Mouse (Mus musculus): Measurements from ENCODE around the gene Gm10277. TPM values are rescaled to one million over a fixed set of nuclear protein-coding genes. Genes with fewer than 3 reads are reported as not detected.
A peak's percentile ranks its signal among the peaks of the same experiment; 100 is the strongest.

Gm10277 gene
- total and polyA plus RNA-seq, 2 experiments from 2014 or later = 0.29 TPM; not detected in 1

- H3K27me3 ChIP-seq (ENCODE audit: insufficient read depth, low read length) = no peaks in the 10 kb centered on the region
- peaks cover 5% of the 10 kb centered on the region; the same call in 1 of the 2 replicates for H3K4me1 ChIP-seq (ENCODE audit: insufficient read depth)
- no peak overlapping the region for H3K4me3 ChIP-seq (ENCODE audit: low read depth, low read length)
- no peak for TF ChIP-seq CTCF (IDR thresholded peaks at IDR 0.05; ENCODE audit: low read depth)
- no peak overlapping the region for H3K4me2 ChIP-seq (ENCODE audit: low read depth)
- H3K9me3 ChIP-seq (ENCODE audit: low read length) = no peaks in the 10 kb centered on the region
- WGBS = 23% methylated on average over 8 of the region's 8 CpGs
- peak overlapping the region; percentile 0; the same call in 1 of the 2 replicates for H3K9ac ChIP-seq
- H3K36me3 ChIP-seq (ENCODE audit: insufficient read depth) = no peaks in the 10 kb centered on the region
- DNase-seq (no peak), ATAC-seq (peak; percentile 67)
- peak overlapping the region; percentile 78 for H3K27ac ChIP-seq (ENCODE audit: low read depth, low read length)
These were observed 3.7 kb upstream of the Gm10277 start for GRCm38 (mm10) chr11:77791241-77791727.

DNA sequence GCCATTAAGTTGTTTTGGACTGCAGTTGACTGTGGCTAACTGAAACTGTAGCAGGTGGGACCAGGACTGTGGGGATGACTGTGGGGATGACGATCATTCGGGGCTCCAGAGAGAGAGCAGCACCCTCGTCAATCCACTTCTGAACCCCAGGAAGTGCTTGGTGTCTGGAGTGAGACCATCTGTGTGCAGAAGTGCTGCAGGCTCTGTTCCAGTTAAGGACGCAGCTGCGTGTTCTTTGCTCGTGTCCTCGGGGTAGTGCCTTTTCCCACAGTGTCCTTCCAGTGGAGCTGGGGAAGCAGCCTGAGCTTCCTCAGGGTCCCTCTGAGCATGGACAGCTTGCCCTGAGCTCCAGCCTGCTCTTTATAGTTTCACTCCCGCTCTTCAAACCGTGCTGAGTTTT is 2.7 kb upstream of the Gm10277 start:
- no peak overlapping the region for H3K9ac ChIP-seq
- H3K4me3 ChIP-seq (ENCODE audit: low read depth, low read length) = no peak overlapping the region
- peak overlapping the region; percentile 78 for H3K27ac ChIP-seq (ENCODE audit: low read depth, low read length)
- no peaks in the 10 kb centered on the region for H3K9me3 ChIP-seq (ENCODE audit: low read length)
- 38% methylated on average over 9 of the region's 9 CpGs for WGBS
- DNase-seq = no peak
- H3K4me1 ChIP-seq (ENCODE audit: insufficient read depth) = peaks cover 5% of the 10 kb centered on the region; the same call in 1 of the 2 replicates
- no peaks in the 10 kb centered on the region for H3K36me3 ChIP-seq (ENCODE audit: insufficient read depth)
- no peak overlapping the region for H3K4me2 ChIP-seq (ENCODE audit: low read depth)
- TF ChIP-seq CTCF (IDR thresholded peaks at IDR 0.05; ENCODE audit: low read depth) = no peak
- H3K27me3 ChIP-seq (ENCODE audit: insufficient read depth, low read length) = no peaks in the 10 kb centered on the region
- no peak for ATAC-seq

- no peak for ATAC-seq
- DNase-seq = no peak
- 90% methylated on average over 5 of the region's 5 CpGs for WGBS
- no peak for TF ChIP-seq CTCF (IDR thresholded peaks at IDR 0.05; ENCODE audit: low read depth)
- Histone ChIP-seq H3K9me3 (ENCODE audit: low read length) (no peaks in the 10 kb centered on the region), H3K4me2 (ENCODE audit: low read depth) (no peak overlapping the region), H3K4me3 (ENCODE audit: low read depth, low read length) (no peak overlapping the region), H3K9ac (no peak overlapping the region), H3K36me3 (ENCODE audit: insufficient read depth) (no peaks in the 10 kb centered on the region), H3K4me1 (ENCODE audit: insufficient read depth) (peaks cover 5% of the 10 kb centered on the region; the same call in 1 of the 2 replicates), H3K27me3 (ENCODE audit: insufficient read depth, low read length) (no peaks in the 10 kb centered on the region), H3K27ac (ENCODE audit: low read depth, low read length) (no peak overlapping the region)
These were observed 2.0 kb upstream of the Gm10277 start for GRCm38 (mm10) chr11:77789512-77789911.

GRCm38 (mm10) chr11:77785768-77786561 is 1.6 kb downstream of the Gm10277 start:
- Histone ChIP-seq H3K27ac (ENCODE audit: low read depth, low read length) (peak overlapping the region; percentile 24; the same call in 1 of the 2 replicates), H3K4me1 (ENCODE audit: insufficient read depth) (0 out of 2 replicates have a peak, but pooled peaks cover 15% of the 10 kb centered on the region), H3K4me2 (ENCODE audit: low read depth) (no peak overlapping the region), H3K27me3 (ENCODE audit: insufficient read depth, low read length) (no peaks in the 10 kb centered on the region), H3K4me3 (ENCODE audit: low read depth, low read length) (no peak overlapping the region), H3K9me3 (ENCODE audit: low read length) (no peaks in the 10 kb centered on the region), H3K9ac (no peak overlapping the region), H3K36me3 (ENCODE audit: insufficient read depth) (no peaks in the 10 kb centered on the region)
- no peak for DNase-seq
- TF ChIP-seq CTCF (IDR thresholded peaks at IDR 0.05; ENCODE audit: low read depth) = no peak
- peak; percentile 57 for ATAC-seq
- 41% methylated on average over 7 of the region's 7 CpGs for WGBS

GRCm38 (mm10) chr11:77785396-77785767 is 2.2 kb downstream of the Gm10277 start:
- Histone ChIP-seq H3K9me3 (ENCODE audit: low read length) (no peaks in the 10 kb centered on the region), H3K4me3 (ENCODE audit: low read depth, low read length) (no peak overlapping the region), H3K27ac (ENCODE audit: low read depth, low read length) (no peak overlapping the region), H3K27me3 (ENCODE audit: insufficient read depth, low read length) (no peaks in the 10 kb centered on the region), H3K36me3 (ENCODE audit: insufficient read depth) (0 out of 2 replicates have a peak, but pooled peaks cover 3% of the 10 kb centered on the region), H3K9ac (no peak overlapping the region), H3K4me1 (ENCODE audit: insufficient read depth) (0 out of 2 replicates have a peak, but pooled peaks cover 15% of the 10 kb centered on the region), H3K4me2 (ENCODE audit: low read depth) (no peak overlapping the region)
- no peak for TF ChIP-seq CTCF (IDR thresholded peaks at IDR 0.05; ENCODE audit: low read depth)
- ATAC-seq = no peak
- WGBS = 27% methylated on average over 5 of the region's 5 CpGs
- DNase-seq = no peak

DNA sequence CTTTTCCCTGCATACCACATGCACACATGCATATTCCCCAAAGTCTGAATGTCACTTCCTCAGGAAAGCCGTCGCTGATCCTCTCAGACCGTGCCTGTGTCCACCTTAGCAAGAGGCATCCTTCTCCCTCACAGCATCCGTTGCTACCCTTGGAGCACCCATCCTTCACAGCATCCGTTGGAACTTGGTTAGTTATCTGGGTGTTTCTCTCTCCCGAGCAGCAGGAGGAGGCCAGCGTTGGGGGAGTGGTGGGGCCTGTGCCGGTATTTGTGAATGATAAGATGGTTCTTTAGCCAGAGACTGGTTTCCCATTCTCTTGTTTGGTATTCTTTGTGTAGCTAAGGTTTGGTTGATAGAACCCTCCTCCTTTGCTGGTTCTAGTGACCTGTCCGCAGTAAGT is 2.7 kb downstream of the Gm10277 start:
- WGBS = 82% methylated on average over 9 of the region's 9 CpGs
- DNase-seq = no peak
- H3K27ac ChIP-seq (ENCODE audit: low read depth, low read length) = no peak overlapping the region
- no peak for TF ChIP-seq CTCF (IDR thresholded peaks at IDR 0.05; ENCODE audit: low read depth)
- 0 out of 2 replicates have a peak, but pooled peaks cover 15% of the 10 kb centered on the region for H3K4me1 ChIP-seq (ENCODE audit: insufficient read depth)
- H3K27me3 ChIP-seq (ENCODE audit: insufficient read depth, low read length) = no peaks in the 10 kb centered on the region
- H3K36me3 ChIP-seq (ENCODE audit: insufficient read depth) = 0 out of 2 replicates have a peak, but pooled peaks cover 5% of the 10 kb centered on the region
- no peak overlapping the region for H3K4me3 ChIP-seq (ENCODE audit: low read depth, low read length)
- H3K4me2 ChIP-seq (ENCODE audit: low read depth) = no peak overlapping the region
- no peak overlapping the region for H3K9ac ChIP-seq
- ATAC-seq = no peak
- no peaks in the 10 kb centered on the region for H3K9me3 ChIP-seq (ENCODE audit: low read length)

Data from forebrain, postnatal 0 days (tissue).